Mouse (Mus musculus) B cell, adult (primary cell): ENCODE data around the gene Lrrk2. TPM values are rescaled to one million over a fixed set of nuclear protein-coding genes. Genes with fewer than 3 reads are reported as not detected.

Experiments
- total RNA-seq: library from RNA; stranded (reverse); gene quantifications from 4 replicates; pipeline ENCODE4 v1.2.4, GENCODE M21; 2023; ENCODE audit not compliant: inconsistent age

Gene Lrrk2
- total RNA-seq: 167 to 175 TPM (median 170 TPM) in 4 replicates

GRCm38 (mm10) chr15:91672645-91673568, at the start of gene Lrrk2:
Gene Lrrk2 (plus strand): TSS chr15:91673175.

GRCm38 (mm10) chr15:91837965-91838364, 165.0 kb downstream of the Lrrk2 start, which contains the start of gene Smgc:
Gene Smgc (plus strand): TSS chr15:91838265.

Other genes with a start within 250 kb of the Lrrk2 start
- gene Slc2a13, start 99.9 kb upstream of the Lrrk2 start, total RNA-seq: 0.26 to 0.60 TPM (median 0.51 TPM) in 4 replicates
- gene Smgc, start 165.1 kb downstream of the Lrrk2 start, total RNA-seq: not detected in 4 replicates